Mouse (Mus musculus) kidney, postnatal 0 days (tissue): ENCODE measurements around the gene Armc2. TPM values are rescaled to one million over a fixed set of nuclear protein-coding genes. Genes with fewer than 3 reads are reported as not detected.
"Not testable (repeated sequence)": the region's sequence is repeated elsewhere in the genome, so short reads cannot be mapped to it uniquely, and the experiment has no call there.

ENCODE experiments used
- ATAC-seq: fragments of 200-750 bp; cut with Nextera tagmentation; replicated peaks from 2 replicates; pipeline ENCODE4 v1.8.0; 2017; ENCODE audit warnings: low read depth, moderate number of reproducible peaks, moderate TSS enrichment, moderate library complexity; ENCODE audit not compliant: low FRiP score
- DNase-seq: peaks from one replicate; pipeline ENCODE4 v3.0.0-alpha.2; 2016; ENCODE audit warnings: low spot score
- H3K27ac ChIP-seq: fragments of 300-500 bp; sonication (generic); 2 replicates; pipeline ENCODE4 v1.5.1; 2014; ENCODE audit warnings: mild to moderate bottlenecking
- H3K27me3 ChIP-seq: fragments of 300-500 bp; sonication (generic); 2 replicates; pipeline ENCODE4 v1.6.1; 2014; ENCODE audit warnings: low read length, mixed read lengths; ENCODE audit not compliant: insufficient read depth
- H3K36me3 ChIP-seq: fragments of 300-500 bp; sonication (generic); 2 replicates; pipeline ENCODE4 v1.6.1; 2014; ENCODE audit warnings: low read length, mixed read lengths; ENCODE audit not compliant: insufficient read depth
- H3K4me1 ChIP-seq: fragments of 300-500 bp; sonication (generic); replicated peaks from 2 replicates; pipeline ENCODE4 v1.6.1; 2014; ENCODE audit warnings: antibody characterized with exemption, low read length, mixed read lengths; ENCODE audit not compliant: insufficient read depth
- H3K4me2 ChIP-seq: fragments of 300-500 bp; sonication (generic); 2 replicates; pipeline ENCODE4 v1.6.1; 2014; ENCODE audit warnings: mild to moderate bottlenecking, low read length, moderate library complexity, mixed read lengths
- H3K4me3 ChIP-seq: fragments of 300-500 bp; sonication (generic); replicated peaks from 2 replicates; pipeline ENCODE4 v1.5.1; 2014; ENCODE audit warnings: low read depth, low read length
- H3K9ac ChIP-seq: fragments of 300-500 bp; sonication (generic); 2 replicates; pipeline ENCODE4 v1.6.1; 2014; ENCODE audit warnings: low read depth, low read length
- H3K9me3 ChIP-seq: fragments of 300-500 bp; sonication (generic); replicated peaks from 2 replicates; pipeline ENCODE4 v1.6.1; 2016; ENCODE audit warnings: low read length, inconsistent platforms, mixed read lengths
- CTCF ChIP-seq: IDR thresholded peaks from 2 replicates; pipeline ENCODE4 v1.5.1; 2016; ENCODE audit warnings: antibody characterized with exemption, low read depth, mild to moderate bottlenecking, moderate library complexity
- WGBS: fragments of 180-500 bp; shearing (Covaris S2); extraction: QIAGEN DNeasy Blood & Tissue Kit; methylation state at CpG from one replicate; pipeline ENCODE4 v1.1.7; 2014; 5-methylcytosine and 5-hydroxymethylcytosine counted together
- polyA plus RNA-seq: library from polyadenylated mRNA; unstranded; fragments of >200 nt; fragmentation: Nextera tagmentation; extraction: Ambion mirVana; gene quantifications from 2 replicates; pipeline ENCODE4 v1.2.1, GENCODE M21; 2015

Armc2 gene
- polyA plus RNA-seq, 1 experiment from 2014 or later: 0.71 TPM

DNA sequence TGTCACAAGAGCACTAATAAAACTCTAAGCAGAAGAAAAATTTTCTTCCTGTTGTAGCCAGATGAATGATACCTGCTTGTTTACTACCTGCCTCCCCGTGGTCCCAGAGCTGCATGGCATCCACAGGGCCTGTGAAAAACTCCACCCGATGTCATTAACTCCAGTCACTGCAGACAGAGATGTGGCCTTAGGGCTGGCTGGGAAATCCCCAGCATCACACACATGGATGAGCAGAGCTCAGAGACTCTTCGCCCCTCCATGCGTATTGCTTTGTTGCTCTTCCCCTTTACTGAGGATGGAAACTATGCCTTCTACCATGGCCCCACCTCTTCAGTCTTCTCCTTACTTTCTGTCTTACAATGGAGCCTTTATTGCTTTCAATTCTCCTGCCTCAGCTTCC lies 55.5 kb downstream of the Armc2 start:
- no peak for ATAC-seq
- Histone ChIP-seq H3K4me2 (no peak overlapping the region), H3K9ac (no peak overlapping the region), H3K9me3 (no peaks in the 10 kb centered on the region), H3K4me3 (no peak overlapping the region), H3K36me3 (no peaks in the 10 kb centered on the region), H3K4me1 (no peaks in the 10 kb centered on the region), H3K27me3 (no peaks in the 10 kb centered on the region), H3K27ac (no peak overlapping the region)
- DNase-seq: no peak
- TF ChIP-seq CTCF: no peak
- WGBS: 47% methylated on average over 4 of the region's 4 CpGs

DNA sequence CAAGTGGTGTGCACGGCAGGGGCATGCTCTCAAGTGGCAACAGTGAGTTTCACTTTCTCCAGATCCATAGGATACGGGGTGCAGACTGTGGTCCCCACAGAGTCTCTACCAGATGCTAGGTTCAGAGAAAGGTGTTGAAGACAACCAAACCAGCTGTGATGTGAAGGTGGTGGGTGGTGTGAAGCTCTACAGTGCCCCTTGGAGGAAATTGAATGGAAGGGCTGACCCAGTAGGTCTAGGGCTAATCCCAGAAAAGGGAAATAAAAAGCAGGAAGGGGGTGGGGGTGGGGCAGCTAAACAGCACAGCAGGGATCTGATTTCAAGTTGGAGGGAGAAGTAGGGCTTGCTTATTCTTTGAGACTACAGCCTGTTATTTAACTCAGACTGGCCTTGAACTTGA lies 58.4 kb downstream of the Armc2 start:
- 66% methylated on average over 2 of the region's 2 CpGs for WGBS
- no peak overlapping the region for H3K4me2 ChIP-seq
- H3K9ac ChIP-seq: no peak overlapping the region
- H3K9me3 ChIP-seq: no peaks in the 10 kb centered on the region
- no peaks in the 10 kb centered on the region for H3K27me3 ChIP-seq
- H3K27ac ChIP-seq: no peak overlapping the region
- ATAC-seq (no peak; the same call in 1 of the 2 replicates), DNase-seq (peak; percentile 42)
- peak; percentile 53 for TF ChIP-seq CTCF
- no peak overlapping the region for H3K4me3 ChIP-seq
- no peaks in the 10 kb centered on the region for H3K4me1 ChIP-seq
- H3K36me3 ChIP-seq: no peaks in the 10 kb centered on the region

DNA sequence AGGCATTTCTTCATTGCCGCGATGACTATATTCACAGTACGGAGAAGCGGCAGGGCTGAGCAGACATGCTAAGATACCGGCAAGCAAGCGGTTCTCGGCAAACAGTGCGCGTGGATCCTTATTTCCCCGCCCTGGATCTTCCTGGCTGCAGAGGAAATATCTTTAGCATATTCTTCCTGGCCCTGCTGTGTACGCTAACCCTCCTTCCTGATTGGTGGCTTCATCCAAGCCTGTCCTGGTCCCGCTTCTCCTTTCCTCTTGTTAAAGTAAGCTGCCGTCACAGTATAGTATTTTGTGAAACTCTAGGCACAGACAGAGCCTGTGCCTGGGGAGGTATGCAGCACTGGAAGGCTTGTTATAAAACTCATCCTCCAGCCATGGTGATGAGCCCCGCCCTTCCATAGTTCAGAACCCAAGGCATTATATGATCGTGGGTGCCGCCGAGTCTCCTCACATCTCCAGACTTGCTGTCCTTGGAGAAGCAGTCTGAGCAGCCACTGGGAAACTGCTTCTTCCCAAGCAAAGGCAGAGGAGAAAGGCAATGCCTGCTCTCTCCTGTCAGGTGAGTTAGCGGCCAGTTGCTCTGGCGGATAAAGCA lies 59.5 kb downstream of the Armc2 start:
- no peak for ATAC-seq
- DNase-seq: no peak
- Histone ChIP-seq H3K4me1 (no peaks in the 10 kb centered on the region), H3K9me3 (no peaks in the 10 kb centered on the region), H3K4me2 (no peak overlapping the region), H3K9ac (no peak overlapping the region), H3K4me3 (no peak overlapping the region), H3K27me3 (no peaks in the 10 kb centered on the region), H3K36me3 (no peaks in the 10 kb centered on the region), H3K27ac (no peak overlapping the region)
- no peak for TF ChIP-seq CTCF
- WGBS: 88% methylated on average over 19 of the region's 19 CpGs

DNA sequence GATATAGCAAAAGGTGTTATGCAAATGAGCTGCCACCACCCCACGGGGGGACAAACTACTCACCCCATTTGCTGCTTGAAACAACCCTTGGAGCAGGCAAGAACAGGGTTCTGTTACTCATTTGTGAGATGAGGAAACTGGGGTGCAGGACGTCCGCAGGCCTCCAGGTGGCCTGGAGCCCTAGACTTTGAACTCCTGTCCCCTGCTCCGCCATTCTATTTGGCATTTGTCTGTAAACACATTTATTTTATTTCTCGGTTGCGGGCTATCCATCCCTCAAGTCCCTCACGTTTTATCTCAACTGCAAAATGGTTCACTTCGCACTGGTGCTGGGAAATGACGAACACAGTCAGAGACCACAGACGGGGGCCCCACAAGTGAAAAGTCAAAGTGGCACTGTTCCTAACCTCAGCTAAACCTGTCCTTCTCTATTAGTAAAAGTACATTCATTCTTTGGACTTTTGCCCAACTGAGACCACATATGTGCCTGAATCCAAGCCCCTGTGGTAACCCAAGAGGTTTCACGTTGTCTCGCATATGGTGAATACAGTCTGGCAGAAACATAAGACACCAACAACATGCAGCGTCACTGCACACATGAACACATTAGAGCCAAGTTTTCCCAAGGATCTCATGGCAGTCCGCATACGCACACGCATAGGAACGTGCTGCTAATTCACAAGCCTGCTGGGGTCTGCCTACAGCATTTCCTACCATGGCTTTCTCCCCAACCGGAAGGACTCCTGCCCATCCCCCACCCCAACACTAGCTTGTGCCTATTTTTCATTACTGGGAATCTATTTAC lies 60.6 kb downstream of the Armc2 start:
- no peak for TF ChIP-seq CTCF
- DNase-seq (no peak), ATAC-seq (no peak)
- H3K4me2 ChIP-seq: no peak overlapping the region
- no peak overlapping the region for H3K4me3 ChIP-seq
- H3K9me3 ChIP-seq: no peaks in the 10 kb centered on the region
- no peaks in the 10 kb centered on the region for H3K36me3 ChIP-seq
- no peak overlapping the region for H3K27ac ChIP-seq
- H3K27me3 ChIP-seq: no peaks in the 10 kb centered on the region
- WGBS: 91% methylated on average over 18 of the region's 18 CpGs
- H3K9ac ChIP-seq: no peak overlapping the region
- H3K4me1 ChIP-seq: no peaks in the 10 kb centered on the region

DNA sequence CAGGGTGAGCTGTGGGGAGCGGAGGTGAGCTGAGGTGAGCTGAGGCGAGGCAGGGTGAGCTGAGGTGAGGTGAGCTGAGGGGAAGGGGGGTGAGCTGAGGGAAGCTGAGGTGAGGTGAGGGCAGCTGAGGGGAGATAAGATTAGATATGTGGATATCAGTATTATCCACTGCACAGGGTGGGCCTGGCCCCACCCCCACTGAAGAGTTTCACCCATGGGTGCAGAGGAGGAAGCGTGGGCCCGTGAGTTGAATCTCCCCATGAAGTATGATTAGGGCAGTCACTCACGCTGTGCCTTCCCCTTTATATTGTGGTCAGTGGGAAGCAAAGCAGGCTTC lies 64.7 kb downstream of the Armc2 start:
- no peaks in the 10 kb centered on the region for H3K4me1 ChIP-seq
- no peaks in the 10 kb centered on the region for H3K27me3 ChIP-seq
- H3K9me3 ChIP-seq: no peaks in the 10 kb centered on the region
- TF ChIP-seq CTCF: no peak
- H3K4me3 ChIP-seq: no peak overlapping the region
- ATAC-seq (no peak), DNase-seq (no peak)
- no peaks in the 10 kb centered on the region for H3K36me3 ChIP-seq
- no peak overlapping the region for H3K27ac ChIP-seq
- H3K9ac ChIP-seq: no peak overlapping the region
- 97% methylated on average over 5 of the region's 5 CpGs for WGBS
- no peak overlapping the region for H3K4me2 ChIP-seq

DNA sequence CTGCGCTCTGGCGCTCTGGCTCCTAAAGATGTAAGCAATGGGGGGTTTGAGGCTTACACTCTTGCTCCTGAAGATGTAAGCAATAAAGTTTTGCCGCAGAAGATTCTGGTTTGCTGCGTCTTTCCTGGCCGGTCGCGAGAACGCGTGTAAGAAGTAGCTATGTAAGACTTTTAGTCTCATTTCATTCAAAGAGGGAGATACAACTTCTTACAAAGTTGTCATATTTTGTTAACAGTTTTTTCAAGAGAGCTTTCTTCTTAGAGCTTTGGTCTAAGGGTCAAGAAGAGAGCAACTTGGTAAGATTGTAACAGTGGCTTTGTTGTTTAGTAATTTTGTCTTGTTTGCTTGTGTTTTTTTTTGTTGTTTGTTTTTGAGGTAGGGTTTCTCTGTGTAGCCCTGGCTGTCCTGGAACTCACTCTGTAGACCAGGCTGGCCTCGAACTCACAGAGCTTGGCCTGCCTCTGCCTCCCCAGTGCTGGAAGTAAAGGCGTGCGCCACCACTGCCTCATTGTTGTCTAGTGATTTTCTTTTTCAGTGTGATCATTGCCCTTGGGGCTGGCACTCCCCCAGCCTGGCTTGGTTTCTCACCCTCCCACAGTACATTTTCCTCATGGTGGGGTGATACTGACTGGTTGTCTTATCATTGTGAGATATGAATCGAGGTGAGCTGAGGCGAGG lies 65.3 kb downstream of the Armc2 start:
- H3K9me3 ChIP-seq: no peaks in the 10 kb centered on the region
- no peaks in the 10 kb centered on the region for H3K4me1 ChIP-seq
- WGBS: 95% methylated on average over 14 of the region's 14 CpGs
- ATAC-seq (no peak), DNase-seq (no peak)
- no peak overlapping the region for H3K4me2 ChIP-seq
- H3K4me3 ChIP-seq: no peak overlapping the region
- H3K27me3 ChIP-seq: no peaks in the 10 kb centered on the region
- no peak for TF ChIP-seq CTCF
- no peaks in the 10 kb centered on the region for H3K36me3 ChIP-seq
- H3K27ac ChIP-seq: no peak overlapping the region
- H3K9ac ChIP-seq: no peak overlapping the region

DNA sequence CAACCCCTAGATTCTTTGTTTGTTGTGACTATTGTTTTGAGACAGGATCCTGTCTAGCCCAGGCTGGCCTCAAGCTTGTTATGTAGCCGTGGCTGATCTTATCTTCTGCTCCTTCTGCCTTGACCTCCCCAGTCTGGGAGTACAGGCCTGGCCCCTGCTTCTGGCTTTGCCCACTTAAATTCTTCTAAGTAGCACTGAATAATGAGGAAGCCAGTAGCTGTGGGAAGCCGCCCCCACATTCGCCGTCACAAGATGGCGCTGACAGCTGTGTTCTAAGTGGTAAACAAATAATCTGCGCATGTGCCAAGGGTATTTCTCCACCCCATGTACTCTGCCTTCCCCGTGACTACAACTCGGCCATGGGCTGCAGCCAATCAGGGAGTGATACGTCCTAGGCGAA lies 65.9 kb downstream of the Armc2 start:
- DNase-seq, H3K9ac ChIP-seq, H3K4me3 ChIP-seq, ATAC-seq, H3K27me3 ChIP-seq, H3K9me3 ChIP-seq, H3K4me2 ChIP-seq, H3K27ac ChIP-seq, H3K4me1 ChIP-seq, H3K36me3 ChIP-seq: not testable (repeated sequence)
- 93% methylated on average over 6 of the region's 10 CpGs for WGBS
